Mouse (Mus musculus): ENCODE results near the gene 4930430A15Rik.

Gene 4930430A15Rik

GRCm38 (mm10) chr2:111229502-111229901, at the start of gene 4930430A15Rik:
Gene 4930430A15Rik, minus strand, starts transcription at chr2:111229602.
- DNase-seq = no peak

GRCm38 (mm10) chr2:111274006-111274405, 44.6 kb upstream of the 4930430A15Rik start, which contains the start of gene Olfr1277:
Gene Olfr1277, minus strand, starts transcription at chr2:111274106.
- no peak for DNase-seq

- no peak for DNase-seq
Observed at GRCm38 (mm10) chr2:111254216-111254615, 24.8 kb upstream of the 4930430A15Rik start, which contains the start of gene Olfr1276. Gene Olfr1276, plus strand, starts transcription at chr2:111254516.

GRCm38 (mm10) chr2:111235186-111235585, 5.8 kb upstream of the 4930430A15Rik start, which contains the start of gene Olfr1275:
Gene Olfr1275, minus strand, starts transcription at chr2:111235286.
- DNase-seq = no peak

GRCm38 (mm10) chr2:111182068-111182467, 47.3 kb downstream of the 4930430A15Rik start:
- no peak for DNase-seq

- DNase-seq = no peak
Observed at GRCm38 (mm10) chr2:111152836-111153235, 76.6 kb downstream of the 4930430A15Rik start, which contains the start of gene Gm15130. Gene Gm15130, minus strand, starts transcription at chr2:111152936.

GRCm38 (mm10) chr2:111135739-111136138, 93.7 kb downstream of the 4930430A15Rik start:
- DNase-seq = no peak
